Mouse (Mus musculus) C2C12 (cell line): Measurements from ENCODE around the gene Lrba. TPM values are rescaled to one million over a fixed set of nuclear protein-coding genes. Genes with fewer than 3 reads are reported as not detected.

Experiments
- H3K27me3 ChIP-seq: one replicate; pipeline ENCODE4 v1.6.1; 2011; ENCODE audit not compliant: control insufficient read depth, insufficient read depth, insufficient read length
- H3K36me3 ChIP-seq: one replicate; pipeline ENCODE4 v1.6.1; 2011; ENCODE audit not compliant: control insufficient read depth, insufficient read depth
- H3K4me3 ChIP-seq: one replicate; pipeline ENCODE4 v1.5.1; 2011; ENCODE audit warnings: mild to moderate bottlenecking, control low read depth; ENCODE audit not compliant: poor library complexity, insufficient read depth, severe bottlenecking
- H3K79me2 ChIP-seq: one replicate; pipeline ENCODE4 v1.6.1; 2011; ENCODE audit not compliant: control insufficient read depth, insufficient read depth
- H3K79me3 ChIP-seq: one replicate; pipeline ENCODE4 v1.6.1; 2011; ENCODE audit warnings: low read depth, control low read depth
- H3ac ChIP-seq: one replicate; pipeline ENCODE3; 2011; ENCODE audit warnings: low read depth; ENCODE audit not compliant: control insufficient read depth, insufficient read length
- CEBPB ChIP-seq: IDR thresholded peaks from one replicate; pipeline ENCODE4 v1.6.1; 2011; ENCODE audit warnings: low read depth, mild to moderate bottlenecking, control low read depth, moderate library complexity
- CTCF ChIP-seq: IDR thresholded peaks from one replicate; pipeline ENCODE4 v1.5.1; 2011; ENCODE audit not compliant: control insufficient read depth, insufficient read depth, insufficient read length
- FOSL1 ChIP-seq: IDR thresholded peaks from one replicate; pipeline ENCODE4 v1.8.0; 2011; ENCODE audit warnings: mild to moderate bottlenecking, low read length; ENCODE audit not compliant: poor library complexity, insufficient read depth, severe bottlenecking
- MAX ChIP-seq: IDR thresholded peaks from one replicate; pipeline ENCODE4 v1.6.1; 2011; ENCODE audit warnings: mild to moderate bottlenecking, control low read depth
- MYOD1 ChIP-seq: IDR thresholded peaks from one replicate; pipeline ENCODE4 v1.6.1; 2011; ENCODE audit warnings: low read depth; ENCODE audit not compliant: control insufficient read depth, insufficient read length
- MYOG ChIP-seq: IDR thresholded peaks from one replicate; pipeline ENCODE4 v1.6.1; 2011; ENCODE audit not compliant: control insufficient read depth, insufficient read length; ENCODE audit errors: extremely low read depth
- USF1 ChIP-seq: IDR thresholded peaks from one replicate; pipeline ENCODE4 v1.6.1; 2011; ENCODE audit warnings: low read depth, mild to moderate bottlenecking, control low read depth, moderate library complexity
- polyA plus RNA-seq: library from polyadenylated mRNA; unstranded; fragments of >200 nt; fragmentation: generic; extraction: Trizol; gene quantifications from one replicate; pipeline ENCODE4 v1.2.1, GENCODE M21; 2012; ENCODE audit warnings: missing spikeins

Lrba gene
- polyA plus RNA-seq, 1 experiment = 2.6 TPM

DNA sequence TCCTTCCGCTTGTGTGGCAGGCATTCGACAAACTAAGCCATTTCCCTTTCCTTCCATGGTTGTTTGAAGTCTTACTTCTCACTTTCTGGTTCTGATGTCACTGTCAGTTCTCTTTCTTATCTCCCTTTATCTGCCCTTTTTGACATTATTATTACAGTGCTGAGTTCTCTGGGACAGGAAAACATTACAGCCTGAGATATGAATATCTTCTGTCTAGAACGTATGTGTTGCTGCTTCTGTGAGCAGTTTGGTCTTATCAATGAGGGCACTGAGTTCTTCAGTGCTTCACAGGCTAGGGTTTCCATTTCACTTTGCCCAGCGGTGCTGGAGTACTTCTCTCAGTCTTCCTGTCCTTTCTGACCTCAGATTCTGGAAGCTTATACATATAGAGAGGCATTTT, 404.9 kb downstream of the Lrba start:
- Histone ChIP-seq H3ac (no peak overlapping the region), H3K27me3 (no peaks in the 10 kb centered on the region), H3K4me3 (no peak overlapping the region), H3K79me3 (no peaks in the 10 kb centered on the region), H3K79me2 (no peaks in the 10 kb centered on the region), H3K36me3 (no peaks in the 10 kb centered on the region)
- TF ChIP-seq MYOD1 (no peak), MAX (no peak), CTCF (no peak)

DNA sequence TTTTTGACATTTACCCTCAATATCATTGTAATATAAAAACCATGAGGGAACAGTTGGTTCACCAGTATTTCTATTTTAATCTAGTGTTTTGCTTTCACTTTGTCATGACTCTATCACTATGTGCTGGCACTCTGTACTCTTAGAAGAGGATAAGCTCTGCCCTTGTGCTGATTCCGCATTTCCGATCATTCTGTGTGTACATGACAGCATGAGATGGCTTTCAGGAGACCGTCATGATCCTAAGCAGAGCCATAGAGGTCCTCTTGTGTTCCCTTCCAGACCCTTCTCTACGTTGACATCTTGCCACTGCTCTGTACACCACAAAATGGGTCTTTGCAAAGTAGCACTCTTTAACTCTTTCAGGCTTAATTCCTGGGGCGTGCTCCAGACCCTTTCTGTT, 411.0 kb downstream of the Lrba start:
- no peak overlapping the region for H3K4me3 ChIP-seq
- H3K36me3 ChIP-seq = no peaks in the 10 kb centered on the region
- H3ac ChIP-seq = no peak overlapping the region
- TF ChIP-seq MAX = no peak
- TF ChIP-seq FOSL1 = no peak
- TF ChIP-seq USF1 = no peak
- H3K79me3 ChIP-seq = no peaks in the 10 kb centered on the region
- H3K27me3 ChIP-seq = no peaks in the 10 kb centered on the region
- H3K79me2 ChIP-seq = no peaks in the 10 kb centered on the region

DNA sequence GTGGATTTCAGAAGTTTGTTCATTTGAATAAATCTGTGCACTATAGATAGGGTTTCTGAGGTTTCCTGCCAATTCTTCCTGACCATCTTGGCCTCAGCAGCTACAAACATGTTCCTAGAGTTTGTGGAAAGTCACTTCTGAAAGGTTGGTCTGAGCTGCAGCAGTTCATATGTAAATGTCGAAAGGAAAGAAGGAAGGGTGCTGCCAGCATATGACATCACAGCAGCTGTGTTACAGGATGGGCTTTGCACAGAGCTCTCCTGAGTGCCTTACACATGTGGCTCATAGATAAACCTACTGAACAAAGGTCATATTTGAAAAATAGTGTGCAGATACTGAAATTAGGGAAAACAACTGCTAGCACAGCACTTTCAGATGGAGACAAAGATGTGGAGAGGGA, 411.5 kb downstream of the Lrba start:
- TF ChIP-seq MYOG = no peak
- TF ChIP-seq CEBPB = no peak
- TF ChIP-seq USF1 = no peak
- TF ChIP-seq FOSL1 = no peak
- TF ChIP-seq MAX = no peak
- no peak for TF ChIP-seq MYOD1
- no peak for TF ChIP-seq CTCF
- Histone ChIP-seq H3K27me3 (no peaks in the 10 kb centered on the region), H3K4me3 (no peak overlapping the region)

DNA sequence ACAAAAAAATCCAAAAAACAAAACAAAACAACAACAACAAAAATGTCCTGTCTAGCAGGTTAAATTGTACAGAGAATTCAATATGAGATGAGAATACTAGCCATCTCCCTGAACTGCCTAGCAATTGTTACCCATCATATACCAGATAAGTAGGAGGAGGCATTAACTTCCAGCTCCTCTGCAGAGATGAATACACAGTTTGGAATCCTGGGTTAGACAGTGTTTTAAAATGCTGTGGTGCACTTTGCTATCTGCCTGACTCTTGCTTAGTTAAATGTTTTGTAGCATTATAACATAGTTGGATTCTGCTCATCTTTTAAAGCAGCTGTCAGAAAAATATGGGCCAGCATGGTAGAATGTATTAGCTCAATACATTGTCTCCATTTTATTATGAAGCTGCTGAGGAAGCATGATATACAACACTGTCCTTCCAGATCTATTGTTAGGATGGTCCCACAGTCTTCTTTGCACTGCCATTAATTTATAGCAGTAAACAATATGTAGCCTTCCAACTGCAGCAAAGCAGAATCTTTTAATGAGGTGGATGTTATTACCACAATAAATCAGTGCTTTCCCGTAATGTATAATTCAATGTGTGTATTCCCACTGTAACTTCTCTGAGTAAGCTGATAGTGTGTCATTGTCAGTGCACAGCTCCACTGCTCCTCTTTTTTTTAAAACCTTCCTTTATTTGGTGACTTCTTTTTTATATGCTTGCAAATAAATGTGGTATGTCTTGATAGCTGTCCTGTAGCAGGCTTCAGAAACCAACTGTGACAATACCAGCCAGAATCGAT, 414.3 kb downstream of the Lrba start:
- Histone ChIP-seq H3K36me3 (no peaks in the 10 kb centered on the region), H3K79me3 (no peaks in the 10 kb centered on the region), H3K27me3 (no peaks in the 10 kb centered on the region), H3K79me2 (no peaks in the 10 kb centered on the region), H3K4me3 (no peak overlapping the region), H3ac (no peak overlapping the region)
- TF ChIP-seq FOSL1 (no peak), MAX (no peak), MYOD1 (no peak), CTCF (no peak)

More for the DNA sequence above, 411.5 kb downstream of the Lrba start:
- Histone ChIP-seq H3ac (no peak overlapping the region), H3K79me3 (no peaks in the 10 kb centered on the region), H3K79me2 (no peaks in the 10 kb centered on the region), H3K36me3 (no peaks in the 10 kb centered on the region)

DNA sequence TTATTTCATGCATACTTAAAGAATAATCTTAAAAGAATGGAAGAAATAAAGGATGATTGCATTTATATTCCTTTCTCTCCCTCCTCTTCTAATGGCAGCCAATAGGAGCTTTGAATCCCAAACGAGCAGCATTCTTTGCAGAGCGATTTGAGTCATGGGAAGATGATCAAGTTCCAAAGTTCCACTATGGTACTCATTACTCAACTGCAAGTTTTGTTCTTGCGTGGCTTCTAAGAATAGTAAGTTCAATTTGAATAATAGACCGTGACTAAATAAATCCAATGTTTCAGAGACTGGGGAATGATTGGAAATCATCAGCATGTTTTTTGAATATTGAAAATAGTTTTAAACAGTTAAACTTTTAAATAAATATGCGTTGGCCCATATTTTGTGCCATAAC, 416.9 kb downstream of the Lrba start:
- Histone ChIP-seq H3K79me2 (no peaks in the 10 kb centered on the region), H3K79me3 (no peaks in the 10 kb centered on the region), H3K4me3 (no peak overlapping the region), H3K27me3 (no peaks in the 10 kb centered on the region), H3K36me3 (no peaks in the 10 kb centered on the region), H3ac (no peak overlapping the region)
- TF ChIP-seq MYOG (no peak), FOSL1 (no peak), USF1 (no peak), CTCF (no peak), CEBPB (no peak), MAX (no peak), MYOD1 (no peak)

DNA sequence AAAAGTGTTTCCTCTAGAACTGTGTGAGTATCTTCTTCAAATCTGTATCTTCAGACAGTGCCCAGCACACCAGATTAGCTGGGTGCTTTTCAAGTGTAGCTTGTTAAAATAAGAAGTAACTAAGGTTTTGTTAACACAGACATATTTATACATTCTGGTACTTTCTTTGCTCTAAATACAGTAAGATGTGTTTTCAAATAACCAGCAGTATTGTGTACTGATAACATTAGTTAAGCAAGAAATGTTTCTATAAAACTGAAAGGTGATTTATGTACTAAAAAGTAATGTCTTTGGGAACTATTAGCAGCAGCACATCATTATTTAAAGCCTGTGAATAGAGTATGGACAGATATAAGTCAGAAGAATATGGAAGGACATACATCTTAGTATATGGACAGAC, 417.3 kb downstream of the Lrba start:
- TF ChIP-seq MYOD1 (no peak), CEBPB (no peak), FOSL1 (no peak), MAX (no peak), CTCF (no peak), USF1 (no peak), MYOG (no peak)
- H3K36me3 ChIP-seq = no peaks in the 10 kb centered on the region
- H3K27me3 ChIP-seq = no peaks in the 10 kb centered on the region
- no peaks in the 10 kb centered on the region for H3K79me2 ChIP-seq
- H3ac ChIP-seq = no peak overlapping the region
- no peaks in the 10 kb centered on the region for H3K79me3 ChIP-seq
- H3K4me3 ChIP-seq = no peak overlapping the region

DNA sequence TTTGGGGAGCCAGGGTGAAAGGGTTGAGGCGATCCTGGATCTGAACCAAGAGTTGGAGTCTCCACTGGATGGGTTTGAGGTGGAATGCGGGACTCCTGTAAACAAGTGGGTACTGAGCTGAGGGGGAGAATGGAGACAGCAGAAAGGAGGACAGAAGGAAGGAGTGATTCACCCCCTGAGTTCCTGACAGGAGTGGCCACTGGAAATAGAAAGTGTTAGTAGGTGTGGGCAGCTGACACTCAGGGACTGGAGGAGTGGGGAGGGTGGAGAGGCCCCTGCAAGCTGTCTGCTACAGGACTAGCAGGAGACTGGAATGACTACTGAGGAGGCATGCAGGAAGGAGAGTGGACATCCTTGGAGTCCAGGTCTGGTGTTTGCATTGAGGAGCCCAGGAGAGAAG, 422.3 kb downstream of the Lrba start:
- H3K79me2 ChIP-seq = no peaks in the 10 kb centered on the region
- no peak overlapping the region for H3ac ChIP-seq
- no peak overlapping the region for H3K4me3 ChIP-seq
- H3K79me3 ChIP-seq = no peaks in the 10 kb centered on the region
- no peaks in the 10 kb centered on the region for H3K27me3 ChIP-seq
- no peaks in the 10 kb centered on the region for H3K36me3 ChIP-seq
- no peak for TF ChIP-seq MAX
- no peak for TF ChIP-seq CEBPB
- TF ChIP-seq CTCF = no peak
- no peak for TF ChIP-seq USF1
- no peak for TF ChIP-seq MYOD1
- no peak for TF ChIP-seq FOSL1
- TF ChIP-seq MYOG = no peak
